Mouse (Mus musculus) olfactory bulb, adult 2 months (tissue): ENCODE measurements around the gene Rorc.

Experiments
- CTCF ChIP-seq: fragments of 200-500 bp; IDR thresholded peaks from 2 replicates; pipeline ENCODE4 v1.5.1; 2012; ENCODE audit warnings: low read depth, mild to moderate bottlenecking, low read length, moderate library complexity; ENCODE audit not compliant: insufficient read depth
- POLR2A ChIP-seq: fragments of 200-500 bp; IDR thresholded peaks from 2 replicates; pipeline ENCODE4 v1.6.1; 2012; ENCODE audit warnings: mild to moderate bottlenecking, low read depth, low read length, moderate library complexity; ENCODE audit not compliant: insufficient read depth

GRCm38 (mm10) chr3:94404366-94405054, 31.9 kb downstream of the Rorc start:
- no peak for TF ChIP-seq POLR2A
- TF ChIP-seq CTCF, result no peak
